Mouse (Mus musculus): Measurements from ENCODE around the gene Gm20604.

- TF ChIP-seq CTCF (IDR thresholded peaks at IDR 0.05) (peak; percentile 50), POLR2A (IDR thresholded peaks at IDR 0.05; ENCODE audit: insufficient read depth, low read depth, low read length) (no peak), EP300 (IDR thresholded peaks at IDR 0.05; ENCODE audit: insufficient read depth, low read depth, low read length) (no peak)
Observed at GRCm38 (mm10) chr12:102756304-102756703, 2.2 kb downstream of the Gm20604 start.
